Mouse (Mus musculus) lung, postnatal 4 days (tissue): ENCODE results near the gene Mindy1.

ENCODE experiments used
- DNase-seq, 2 experiments: peaks; one replicate each; pipeline ENCODE4 v3.0.0; 2021

The Mindy1 gene

DNA sequence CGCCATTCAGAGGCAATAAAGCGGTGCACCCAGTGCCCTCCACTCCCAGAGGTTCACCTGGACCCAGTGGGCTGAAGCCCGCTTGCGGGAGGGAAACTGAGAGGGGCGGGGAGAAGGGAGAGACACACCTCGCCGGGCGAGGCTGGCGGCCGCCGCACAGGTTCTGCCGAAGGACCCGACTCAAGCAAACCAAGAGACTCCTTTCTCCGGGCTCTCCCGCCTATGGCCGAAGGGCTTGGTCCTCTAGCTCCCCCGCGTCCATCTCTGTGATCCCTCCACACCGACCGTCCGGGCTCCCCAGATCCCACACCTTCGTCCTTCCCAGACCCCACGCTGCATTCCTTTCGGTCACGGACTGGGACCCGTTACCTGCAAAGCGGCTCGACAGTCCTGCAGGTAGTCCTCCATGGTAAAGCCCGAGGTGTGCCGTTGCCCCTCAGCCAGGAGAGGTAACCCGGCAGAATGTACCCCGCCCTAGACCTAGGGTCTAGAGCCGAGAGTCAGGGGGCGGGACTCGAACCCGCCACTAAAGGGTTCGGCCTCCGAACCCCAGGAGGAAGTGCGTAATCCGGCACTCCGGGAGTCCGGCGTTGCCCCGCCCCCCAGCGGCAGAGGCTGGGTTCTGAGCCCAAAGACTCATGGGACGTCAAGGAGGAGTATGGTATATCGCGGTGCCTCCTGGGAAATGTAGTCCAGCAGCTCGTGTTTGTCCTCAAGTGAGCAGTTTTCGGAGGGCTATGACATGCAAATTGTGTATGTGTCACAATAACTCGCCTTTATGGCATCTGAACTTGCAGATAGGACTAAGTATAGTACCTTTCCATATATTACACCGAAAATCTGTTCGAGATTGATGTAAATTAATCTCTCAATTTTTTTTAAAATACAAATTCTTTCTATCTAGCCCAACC is at the start of gene Mindy1, which contains the start of gene Prune1:
Gene Mindy1 (plus strand): TSS at position 130 of the 911 bp plus-strand sequence.
Gene Prune1 (minus strand): TSS at position 861 of the 911 bp plus-strand sequence.
- DNase-seq: peak; percentile 99

DNA sequence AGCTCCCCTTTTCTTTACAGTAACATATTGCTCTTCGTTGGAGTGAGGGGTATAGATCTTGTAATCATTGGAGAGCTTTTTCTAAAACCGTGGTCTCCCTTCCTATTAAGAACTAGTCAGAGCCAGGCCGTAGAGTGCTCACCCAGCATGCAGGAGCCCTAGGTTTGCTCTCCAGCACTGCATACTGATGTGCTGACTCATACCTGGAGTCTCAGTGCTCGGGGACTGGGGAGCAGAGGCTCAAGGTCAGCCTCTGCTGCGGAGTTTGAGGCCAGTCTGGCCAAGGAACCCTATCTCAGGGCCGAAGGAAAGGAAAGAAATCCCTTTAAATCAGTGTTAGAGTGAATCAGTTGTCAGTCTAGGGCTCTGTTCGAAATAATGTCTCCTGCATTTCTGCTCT is 48.4 kb upstream of the Mindy1 start:
- DNase-seq: no peak

DNA sequence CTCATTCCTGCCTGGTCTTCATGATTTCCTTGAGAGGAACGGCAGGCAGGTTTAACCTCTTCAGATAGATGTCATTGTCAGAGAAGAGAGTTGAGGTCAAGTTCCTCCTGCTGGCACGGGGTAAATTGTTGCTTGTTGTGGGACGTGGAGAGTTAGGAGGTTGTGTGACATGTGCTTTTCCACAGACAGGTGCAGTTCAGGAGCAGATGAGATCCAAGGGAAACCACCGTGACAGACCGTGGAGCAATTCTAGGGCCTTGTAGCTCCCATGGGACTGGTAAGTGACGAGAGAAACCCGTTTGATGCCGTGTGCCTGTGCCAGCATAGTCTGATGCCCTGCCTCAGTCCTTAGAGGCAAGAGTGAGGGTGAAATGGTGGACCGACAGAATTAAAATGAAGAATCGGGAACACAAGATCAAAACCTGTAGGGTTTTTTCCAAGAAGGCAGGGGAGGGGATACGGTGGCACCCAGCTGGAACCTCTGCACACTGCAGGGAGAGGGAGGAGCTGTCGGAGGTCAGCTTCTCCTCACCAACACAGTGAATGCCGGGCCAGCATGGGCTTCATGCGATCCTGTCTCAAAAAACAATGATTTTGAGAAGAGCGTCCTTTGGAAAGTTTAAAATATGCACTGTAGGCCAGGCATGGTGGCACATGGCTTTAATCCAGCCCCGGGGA is 47.7 kb upstream of the Mindy1 start:
- no peak for DNase-seq

DNA sequence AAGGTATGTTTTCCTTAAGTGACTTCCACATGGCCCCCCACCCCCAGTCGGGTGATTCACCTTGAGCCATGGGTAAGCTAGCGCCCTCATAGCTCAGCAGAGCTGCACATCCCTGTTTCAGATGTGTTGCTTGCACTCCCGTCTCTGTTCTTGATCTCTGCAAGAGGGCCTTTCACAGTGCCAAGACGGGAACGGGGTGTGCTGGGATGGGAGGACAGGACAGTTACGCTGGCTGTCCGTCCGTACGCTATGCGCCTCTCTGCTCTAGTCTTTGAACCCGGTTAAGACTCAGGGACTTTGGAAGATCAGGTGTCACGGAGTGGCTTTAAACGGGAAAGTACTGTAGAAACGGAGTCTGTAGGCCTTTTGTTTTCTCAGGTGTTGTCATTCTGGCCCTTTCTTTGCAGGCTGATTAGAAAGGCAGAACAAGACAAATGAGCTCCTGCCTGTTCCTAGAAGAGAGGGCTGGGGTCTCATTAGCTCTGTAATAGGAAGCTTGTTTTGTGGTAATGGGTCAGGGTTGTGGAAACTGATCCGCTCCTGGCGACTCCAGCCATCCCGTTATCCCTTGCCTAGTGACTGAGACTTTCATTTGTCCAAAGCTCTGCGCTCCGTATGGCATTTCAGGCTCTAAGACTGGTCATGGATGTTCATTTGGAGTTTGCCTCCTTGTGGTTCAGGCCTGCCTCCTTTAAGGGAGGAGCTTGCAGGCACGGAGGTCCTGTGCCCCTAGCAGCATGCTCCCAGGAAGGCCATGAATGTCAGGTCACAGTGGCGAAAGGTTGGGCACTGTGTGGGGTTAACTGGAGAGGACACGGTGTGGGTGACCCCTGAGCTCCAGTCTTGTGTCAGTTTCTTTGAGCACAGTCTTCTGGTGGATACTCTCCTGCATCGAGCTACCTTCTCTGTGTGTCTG is 45.5 kb upstream of the Mindy1 start:
- DNase-seq: no peak

DNA sequence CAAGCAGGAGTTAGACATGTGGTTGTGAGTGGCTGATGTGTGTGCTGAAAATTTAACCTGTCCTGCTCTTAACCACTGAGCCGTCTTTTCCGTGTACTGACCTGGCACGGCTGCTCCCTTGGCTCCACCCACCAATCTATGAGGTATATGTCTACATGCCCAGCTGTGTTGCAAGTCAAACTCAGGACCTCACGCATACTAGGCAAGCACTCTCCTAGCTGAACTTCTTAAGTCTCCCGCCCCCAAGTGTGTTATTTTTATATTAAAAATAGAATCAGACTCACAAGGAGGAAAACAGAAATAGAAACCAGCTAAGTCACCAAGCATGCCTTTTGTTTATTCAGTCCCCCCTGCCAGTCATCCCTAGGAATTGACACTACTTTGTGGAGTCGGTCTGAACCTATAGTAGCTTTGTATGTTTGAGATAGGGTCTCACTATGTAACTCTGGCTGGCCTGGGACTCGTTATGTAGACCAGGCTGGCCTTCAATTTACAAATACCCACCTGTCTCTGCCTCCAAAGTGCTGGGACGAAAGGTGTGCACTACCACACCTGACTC is 43.5 kb upstream of the Mindy1 start:
- peak; percentile 41 to 43 for DNase-seq

DNA sequence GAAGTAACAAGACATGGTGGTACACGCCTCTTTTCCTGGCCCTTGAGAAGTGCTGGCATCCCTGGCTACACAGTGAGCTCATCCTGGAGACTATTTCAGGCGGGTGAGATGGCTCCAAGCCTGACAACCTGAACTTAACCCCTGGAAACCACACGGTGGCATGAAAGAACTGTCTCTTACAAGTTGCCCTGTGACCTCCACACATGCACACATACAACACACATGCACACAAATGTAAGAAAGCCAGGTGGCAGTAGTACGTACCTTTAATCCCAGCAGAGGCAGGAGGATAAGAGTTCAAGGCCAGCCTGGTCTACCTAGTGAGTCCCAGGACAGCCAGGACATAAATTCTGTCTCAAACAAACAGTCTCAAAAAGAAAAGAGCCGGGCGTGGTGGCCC is 42.1 kb upstream of the Mindy1 start:
- DNase-seq: no peak

DNA sequence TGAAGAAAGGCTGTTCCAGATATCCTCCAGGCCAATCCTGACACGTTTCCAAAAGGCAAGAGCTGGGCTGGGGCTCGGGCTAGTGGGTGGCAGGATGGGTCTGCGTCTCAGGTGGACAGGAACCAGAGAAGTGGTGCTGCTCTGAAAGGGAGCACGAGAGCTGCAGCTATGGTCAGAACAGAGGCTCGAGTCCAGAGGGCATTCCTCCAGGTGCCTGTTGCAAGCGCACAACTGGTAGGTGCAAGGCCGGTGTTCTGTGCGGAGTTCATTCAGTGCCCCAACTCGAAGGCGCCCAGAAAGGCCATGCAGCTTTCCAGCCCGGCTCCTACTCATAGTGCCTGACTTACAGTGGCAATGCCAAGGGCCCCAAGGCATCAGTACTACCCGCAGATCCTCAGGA is 41.2 kb upstream of the Mindy1 start:
- DNase-seq: no peak

DNA sequence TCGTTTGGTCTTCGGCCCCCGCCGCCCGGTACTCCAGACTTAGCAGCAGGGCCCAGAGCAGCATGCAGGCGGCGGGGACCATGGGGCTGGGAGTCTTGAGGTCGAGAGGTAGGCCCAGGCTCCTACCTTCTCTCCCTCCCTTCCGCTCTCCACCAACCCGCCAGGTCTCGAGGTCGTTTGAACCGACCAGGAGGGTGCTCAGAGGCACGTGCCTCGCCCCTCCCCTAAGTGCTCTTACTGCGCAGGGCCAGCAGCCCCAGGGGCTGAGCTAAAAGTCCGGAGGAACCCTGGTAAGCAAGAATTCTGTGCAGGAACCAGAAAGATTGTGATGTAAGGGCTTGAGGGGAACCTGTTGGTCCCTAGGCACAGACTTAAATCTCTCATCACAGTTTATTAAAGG is 40.2 kb upstream of the Mindy1 start:
- DNase-seq: peak in 1 of 2 experiments; percentile 48

DNA sequence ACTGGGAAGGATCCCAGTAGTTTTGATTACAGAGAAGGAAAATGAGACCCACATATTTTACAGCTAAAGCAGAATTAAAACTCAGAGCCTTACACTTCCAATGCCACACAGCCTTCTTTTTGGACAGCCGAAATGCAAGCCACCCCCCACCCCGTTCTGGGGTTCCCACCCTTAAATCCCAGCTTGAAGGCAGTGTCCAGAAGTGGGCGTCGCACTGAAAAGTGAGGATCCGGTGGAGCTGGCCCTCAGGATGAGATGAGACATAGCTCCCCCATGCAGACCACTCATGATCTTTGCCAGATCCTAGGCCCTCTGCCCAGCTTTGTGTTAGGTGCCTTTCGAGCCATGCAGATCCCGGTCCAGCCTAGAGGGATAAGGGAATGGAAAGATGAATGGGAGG is 39.6 kb upstream of the Mindy1 start, which contains the start of gene Gm128:
Gene Gm128 (minus strand): TSS at position 101 of the 400 bp plus-strand sequence.
- no peak for DNase-seq

DNA sequence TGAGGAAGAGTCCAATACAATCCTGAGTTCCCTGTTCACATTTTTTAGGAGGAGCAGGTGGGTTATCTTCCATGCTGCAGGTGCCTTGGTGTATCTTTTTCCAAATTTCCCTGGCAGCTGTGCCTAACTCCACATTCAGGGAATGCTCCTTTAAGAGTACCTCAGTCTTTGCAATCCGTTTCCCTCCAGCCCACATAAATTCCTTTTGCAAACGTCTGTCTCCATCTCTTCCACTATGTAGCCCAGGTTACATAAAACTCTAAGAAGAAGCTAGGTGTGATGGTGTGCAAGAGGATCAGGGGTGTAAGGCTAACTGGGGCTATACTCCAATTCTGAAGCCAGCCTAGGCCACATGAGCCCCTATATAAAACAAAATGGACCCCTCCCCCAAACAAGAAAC is 38.1 kb upstream of the Mindy1 start:
- DNase-seq: no peak

DNA sequence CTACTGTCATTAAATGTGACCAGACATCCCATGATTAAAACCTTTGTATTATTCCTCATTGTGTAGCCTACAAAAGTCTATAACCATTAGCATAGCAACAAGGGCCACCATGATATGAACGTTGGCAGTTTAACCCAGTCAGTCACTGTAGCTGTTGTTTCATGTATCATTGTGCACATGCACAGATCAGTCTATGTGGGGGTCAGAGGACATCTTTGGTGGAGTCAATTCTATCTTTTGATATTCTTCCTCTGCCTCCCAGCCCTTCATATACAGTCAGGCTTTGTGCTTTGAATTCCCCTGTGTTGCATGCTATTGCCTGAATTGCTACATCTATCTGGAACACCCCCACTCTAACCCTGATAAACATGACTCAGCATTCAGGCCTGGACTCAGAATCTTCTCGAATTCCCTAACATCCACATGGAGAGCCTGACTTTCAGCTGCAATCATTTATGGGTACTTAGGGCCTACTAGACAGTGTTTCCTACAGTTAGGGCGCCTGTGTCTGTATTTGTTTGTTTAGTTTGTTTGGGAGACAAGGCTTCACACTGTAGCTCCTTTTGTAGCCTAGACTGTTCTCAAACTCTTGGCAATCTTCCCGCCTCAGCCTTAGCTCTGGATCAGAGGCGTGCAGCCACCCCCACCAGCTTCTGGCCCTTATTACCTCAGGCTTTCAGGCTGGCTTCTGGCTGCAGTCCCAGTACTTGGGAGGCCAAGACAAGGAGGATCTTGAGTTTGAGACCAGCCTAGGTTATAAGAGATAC is 34.5 kb upstream of the Mindy1 start:
- DNase-seq: peak; percentile 49 to 74

DNA sequence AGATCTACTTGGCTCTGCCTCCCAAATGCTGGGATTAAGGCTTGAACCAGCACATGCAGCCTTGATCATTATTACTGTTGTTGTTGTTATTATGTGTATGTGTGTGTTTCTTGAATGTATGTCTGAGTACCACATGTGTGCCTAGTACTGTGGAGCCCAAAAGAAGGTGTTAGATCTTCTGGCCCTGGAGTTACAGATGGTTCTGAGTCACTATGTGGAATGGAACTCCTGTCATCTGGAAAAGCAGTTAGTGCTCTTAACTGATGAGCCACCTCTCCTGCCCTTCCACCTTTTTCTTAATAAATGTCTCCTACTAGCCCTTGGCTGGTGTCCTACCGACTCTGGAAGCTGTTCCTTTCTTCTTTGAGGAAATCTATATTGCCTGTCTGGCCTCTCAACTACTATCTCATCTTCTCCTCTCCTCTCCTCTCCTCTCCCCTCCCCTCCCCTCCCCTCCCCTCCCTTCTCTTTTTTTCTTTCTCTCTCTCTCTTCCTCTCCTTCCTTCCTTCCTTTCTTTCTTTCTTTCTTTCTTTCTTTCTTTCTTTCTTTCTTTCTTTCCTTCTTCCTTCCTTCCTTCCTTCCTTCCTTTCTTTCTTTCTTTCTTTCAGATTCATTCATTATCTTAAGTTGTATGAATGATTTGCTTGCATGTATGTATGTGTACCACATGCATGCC is 33.3 kb upstream of the Mindy1 start:
- no peak for DNase-seq

DNA sequence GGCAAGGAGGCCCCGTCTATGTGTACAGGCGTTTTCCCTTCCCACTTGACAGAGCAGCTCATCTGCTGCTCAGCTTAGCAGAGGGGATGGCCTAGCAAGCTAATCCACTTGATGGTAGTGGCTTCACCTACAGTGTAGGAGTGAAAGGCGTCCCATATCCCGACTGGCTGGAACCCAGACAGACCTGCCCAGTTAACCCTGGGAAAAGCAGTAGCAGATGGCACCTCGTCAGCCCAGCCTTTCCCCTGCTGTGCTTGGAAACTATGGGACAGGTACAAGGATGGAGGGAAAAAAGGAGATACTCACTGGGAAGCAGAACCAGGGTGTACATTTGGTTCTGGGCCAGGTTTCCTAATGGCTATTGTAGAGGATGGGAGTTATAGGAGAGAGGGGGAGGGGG is 30.8 kb upstream of the Mindy1 start:
- no peak for DNase-seq

DNA sequence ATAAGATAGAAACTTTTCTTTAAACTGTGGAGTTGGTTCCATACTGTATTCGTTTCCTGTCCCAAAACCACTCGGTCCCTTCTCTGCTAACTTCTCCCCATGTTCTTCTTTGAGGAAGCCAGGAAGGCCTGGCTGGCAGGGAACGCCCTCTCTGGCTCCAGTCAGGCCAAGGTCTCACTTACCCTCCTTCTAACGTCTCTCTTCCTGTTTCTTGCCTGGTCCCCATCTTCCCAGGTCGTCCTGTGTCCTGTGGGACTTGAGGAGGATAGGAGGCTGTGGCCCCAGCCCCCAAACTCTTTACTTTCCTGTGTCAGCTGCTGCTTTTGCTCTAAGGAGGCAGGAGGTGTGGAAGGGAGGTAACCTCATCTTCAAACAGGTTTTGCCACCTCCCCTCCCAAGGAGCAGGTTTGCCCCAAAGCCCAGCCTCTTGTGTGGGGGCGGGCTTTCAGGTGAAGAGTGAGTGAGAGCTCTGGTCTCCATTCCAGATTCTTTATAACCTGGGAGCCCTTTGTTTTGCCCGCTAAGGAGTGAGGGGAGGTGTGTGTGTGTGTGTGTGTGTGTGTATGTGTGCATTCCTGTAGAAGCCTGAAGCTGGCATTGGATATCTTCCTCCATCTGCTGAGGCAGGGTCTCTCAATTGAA is 30.2 kb upstream of the Mindy1 start, which contains the start of gene Bnipl:
Gene Bnipl (minus strand): TSS at position 411 of the 642 bp plus-strand sequence.
- DNase-seq: peak; percentile 42 to 57

DNA sequence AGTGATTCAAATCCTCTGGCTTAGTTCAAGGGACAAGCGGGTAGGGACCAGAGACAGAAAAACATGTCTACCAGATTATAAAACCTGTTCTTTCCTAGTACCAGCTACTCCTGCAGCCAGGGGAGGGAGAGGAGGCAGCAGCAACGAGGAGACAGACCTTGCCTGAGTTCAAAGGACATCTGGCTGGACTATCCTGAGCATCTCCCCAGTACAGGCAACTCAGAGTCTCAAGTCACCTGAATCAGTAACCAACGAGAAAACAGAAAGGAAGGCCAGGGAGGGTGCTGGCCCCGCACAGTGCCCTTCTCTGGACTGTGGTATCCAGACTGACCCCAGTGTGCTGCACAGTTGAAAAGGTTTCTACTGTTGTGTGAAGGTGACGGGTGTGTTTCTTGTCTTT is 24.2 kb upstream of the Mindy1 start:
- no peak for DNase-seq

DNA sequence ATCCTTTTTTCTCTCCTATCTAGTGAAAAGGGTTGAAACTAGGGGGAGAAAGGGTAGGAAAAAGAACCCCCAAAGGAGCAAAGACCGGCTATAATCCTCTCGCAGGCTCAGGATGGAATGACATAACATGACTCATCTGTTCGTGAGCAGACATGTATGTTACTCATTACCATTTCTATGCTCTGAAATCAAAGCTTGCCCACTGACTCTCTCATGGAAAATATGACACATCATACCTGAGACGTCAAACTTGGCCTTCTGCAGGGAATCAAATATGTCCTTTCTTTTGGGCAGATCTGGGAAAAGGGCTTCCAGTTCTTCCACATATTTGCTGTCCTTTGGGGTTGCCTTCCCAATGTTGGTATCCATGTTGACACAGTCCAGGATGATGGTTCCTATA is 19.2 kb upstream of the Mindy1 start:
- no peak for DNase-seq

DNA sequence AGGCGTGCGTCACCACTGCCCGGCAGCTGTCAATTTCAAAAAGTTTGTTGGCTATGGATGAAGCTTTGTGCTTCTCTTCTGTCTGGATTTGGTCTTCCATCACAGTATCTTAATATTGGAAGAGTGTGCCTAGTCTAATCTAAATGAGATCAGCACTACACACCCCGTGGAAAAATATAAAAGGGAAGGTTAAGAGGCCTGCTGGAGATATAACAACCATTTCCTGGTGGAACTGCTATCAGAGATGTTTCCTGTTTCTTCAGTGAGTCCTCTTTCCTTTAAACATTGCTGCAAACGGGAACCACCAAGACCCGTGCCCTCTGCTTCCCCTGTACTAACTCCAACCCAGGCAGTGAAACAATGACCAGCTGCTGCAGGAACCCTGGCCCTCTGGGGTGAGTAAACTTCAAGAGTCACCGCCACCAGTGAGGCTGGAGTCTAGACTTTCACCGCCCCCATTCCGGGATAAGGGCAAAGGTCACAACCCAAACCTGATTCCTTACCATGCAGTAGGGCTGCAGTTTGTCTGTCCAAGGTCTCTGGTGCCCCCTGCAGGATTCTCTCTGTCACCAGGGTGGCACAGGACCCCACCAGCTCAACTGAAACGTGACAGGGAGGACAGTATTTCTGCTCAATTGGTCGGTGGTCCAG is 17.9 kb upstream of the Mindy1 start:
- peak; percentile 72 to 84 for DNase-seq

DNA sequence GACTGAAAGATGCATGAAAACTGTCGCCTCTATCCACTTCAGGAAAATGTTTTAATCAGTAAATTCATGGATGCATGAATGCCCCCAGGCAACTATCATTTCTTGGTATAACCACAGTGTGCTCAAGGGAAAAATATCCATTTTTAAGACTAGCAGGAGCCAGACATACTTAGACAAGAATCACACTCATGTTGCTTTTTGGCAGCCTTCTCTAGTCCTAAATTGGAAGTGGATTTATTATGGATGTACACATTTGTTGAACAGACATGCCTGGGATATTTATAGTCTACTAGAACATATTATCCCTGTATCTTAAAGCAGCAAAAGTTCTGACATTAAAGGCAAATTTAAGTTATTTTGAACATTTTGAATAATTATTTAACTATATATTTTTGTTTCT is 16.4 kb upstream of the Mindy1 start:
- no peak for DNase-seq

DNA sequence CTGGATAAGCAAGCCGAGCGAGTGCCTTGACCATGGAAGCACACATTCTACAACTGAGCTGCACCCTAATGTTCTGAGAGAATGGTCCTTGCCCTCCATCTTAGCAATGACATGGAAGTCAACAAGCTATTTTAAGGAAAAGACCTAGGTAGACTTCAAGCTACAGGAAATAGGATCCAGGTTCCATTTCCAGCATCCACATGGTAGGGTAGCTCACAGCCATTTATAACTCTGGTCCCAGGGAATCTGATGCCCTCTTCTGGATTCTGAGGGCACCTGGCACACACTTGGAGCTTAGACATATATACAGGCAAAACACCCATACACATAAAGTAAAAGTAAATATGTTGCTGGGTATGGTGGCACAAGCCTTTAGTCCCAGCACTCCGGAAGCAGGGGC is 15.1 kb upstream of the Mindy1 start:
- no peak for DNase-seq

DNA sequence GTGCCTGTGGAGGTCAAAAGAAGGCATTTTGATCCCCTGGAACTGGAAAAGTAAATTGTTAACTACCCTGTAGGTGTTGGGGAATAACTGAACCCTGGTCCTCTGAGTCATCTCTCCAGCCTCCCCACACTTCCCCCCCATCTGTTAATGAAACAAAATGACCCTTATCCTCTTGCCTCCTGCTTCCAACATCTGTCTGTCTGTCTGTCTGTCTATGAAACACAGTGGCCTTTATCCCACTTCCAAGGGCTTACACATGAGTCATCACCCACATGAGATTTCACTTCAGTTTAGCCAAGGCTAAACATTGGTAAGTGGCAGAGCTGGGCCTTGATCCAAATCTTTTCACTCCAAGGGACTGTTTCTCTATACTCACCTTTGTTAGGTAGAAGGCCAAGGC is 13.3 kb upstream of the Mindy1 start:
- no peak for DNase-seq
